Mouse (Mus musculus) common myeloid progenitor, adult 5-6 weeks (primary cell): ENCODE results near the gene 9430038I01Rik. TPM values are rescaled to one million over a fixed set of nuclear protein-coding genes. Genes with fewer than 3 reads are reported as not detected.

ENCODE experiments used
- ATAC-seq: replicated peaks from 2 replicates; pipeline ENCODE4 v1.8.0; 2016; ENCODE audit warnings: low read depth, mild to moderate bottlenecking, moderate TSS enrichment, inconsistent platforms; ENCODE audit not compliant: poor library complexity, severe bottlenecking
- total RNA-seq: library from RNA; stranded (forward); fragments of 200-1000, 187-1606 nt; gene quantifications from 2 replicates; pipeline ENCODE4 v1.2.3, GENCODE M21; 2017

Gene 9430038I01Rik
- total RNA-seq, 1 experiment from 2014 or later, result 23.8 TPM

DNA sequence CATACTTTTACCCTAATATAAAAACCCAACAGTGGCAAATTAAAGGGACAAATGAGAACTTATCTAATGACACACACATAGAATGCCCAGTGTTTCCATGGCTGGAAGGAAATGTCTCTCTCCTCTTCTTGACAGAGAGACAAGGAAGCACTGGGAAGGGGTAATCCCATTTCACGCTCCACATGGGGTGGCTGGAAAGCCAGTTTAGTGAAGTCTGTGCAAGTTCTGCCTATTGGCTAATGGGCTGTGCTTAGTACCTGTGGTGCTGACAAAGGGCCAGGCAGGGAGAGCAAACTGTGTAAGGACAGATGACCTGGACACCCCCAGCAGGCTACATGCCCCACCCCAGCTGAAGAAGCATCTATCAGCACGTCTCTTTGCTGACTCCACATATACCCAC is 40.4 kb downstream of the 9430038I01Rik start:
- ATAC-seq, result 0 out of 2 replicates have a peak, but pooled peaks have one; percentile 15

DNA sequence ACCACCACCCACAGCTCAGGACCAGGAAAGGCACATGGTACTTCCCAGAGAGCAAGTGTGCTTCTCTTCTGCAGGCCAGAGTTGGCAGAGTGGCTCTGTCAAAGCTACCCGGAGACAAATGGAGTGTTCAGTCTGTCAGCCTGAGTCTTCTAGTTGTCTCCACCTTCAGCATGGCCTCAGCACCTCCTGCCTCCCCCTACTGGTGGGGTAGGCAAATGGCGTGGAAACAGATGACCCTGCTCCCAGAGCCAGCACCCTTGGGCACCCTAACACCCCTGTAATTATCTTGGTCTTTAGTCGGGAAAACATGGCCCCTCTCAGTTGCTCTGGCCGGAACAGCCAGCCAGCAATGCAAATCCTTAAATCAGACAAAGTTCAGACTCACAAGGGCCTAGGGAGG is 43.8 kb downstream of the 9430038I01Rik start:
- ATAC-seq, result peak; percentile 42; the same call in 1 of the 2 replicates

DNA sequence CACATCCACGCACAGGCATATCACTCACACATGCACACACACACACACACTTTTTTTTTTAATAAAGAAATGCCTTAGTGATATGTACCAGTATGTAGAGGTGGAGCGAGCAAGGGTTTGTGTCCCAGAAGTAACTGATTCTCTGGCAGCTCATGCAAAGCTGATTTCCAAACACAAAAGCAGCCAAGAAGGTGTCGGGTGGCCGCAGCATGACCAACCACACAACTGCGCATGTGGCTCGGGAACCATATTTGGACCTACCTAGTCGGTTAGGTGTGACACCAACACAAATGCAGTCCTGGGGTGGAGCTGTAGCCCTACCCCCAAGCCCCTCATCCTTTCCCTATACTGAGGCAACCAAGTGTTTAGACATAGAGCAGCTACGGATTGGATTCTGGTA is 45.5 kb downstream of the 9430038I01Rik start:
- no peak for ATAC-seq

DNA sequence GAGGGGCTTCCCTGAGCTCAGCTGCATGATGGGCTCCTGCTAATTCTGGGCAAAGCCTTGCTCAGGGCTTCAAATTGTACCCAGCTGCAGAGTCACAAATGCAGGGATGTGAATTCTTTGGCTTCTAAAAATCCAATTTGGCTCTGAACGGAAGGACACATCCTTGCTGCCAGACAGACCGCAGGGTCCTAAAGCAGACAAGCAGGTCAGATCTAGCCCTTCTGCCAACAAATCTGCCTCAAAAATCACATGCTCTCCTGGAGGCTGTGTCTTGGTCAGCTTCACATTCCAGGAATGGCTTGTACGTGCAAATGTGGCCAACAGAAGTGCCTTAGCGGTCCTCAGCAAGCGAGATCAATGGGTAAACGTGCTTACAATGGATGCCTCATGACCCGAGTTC is 46.0 kb downstream of the 9430038I01Rik start:
- no peak for ATAC-seq

DNA sequence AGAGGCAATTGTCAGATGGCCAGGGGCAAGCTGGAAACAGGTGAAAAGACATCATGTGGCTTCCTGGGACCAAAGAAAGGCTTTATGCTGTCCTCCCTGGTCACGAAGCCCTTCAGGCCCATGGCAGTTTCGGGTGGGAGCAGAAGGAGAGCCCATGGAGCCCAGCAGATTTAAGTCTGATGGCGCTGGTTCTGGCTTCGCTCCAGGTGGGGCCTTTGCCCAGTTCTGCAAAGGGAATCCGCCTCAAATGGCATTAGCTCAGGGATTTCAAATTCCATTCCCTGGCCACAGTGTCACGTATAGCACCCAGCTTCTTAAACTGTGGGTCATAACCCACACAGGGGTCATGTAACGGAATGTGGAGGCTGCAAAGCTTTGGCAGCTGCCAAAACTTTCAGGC is 63.7 kb downstream of the 9430038I01Rik start:
- no peak for ATAC-seq

DNA sequence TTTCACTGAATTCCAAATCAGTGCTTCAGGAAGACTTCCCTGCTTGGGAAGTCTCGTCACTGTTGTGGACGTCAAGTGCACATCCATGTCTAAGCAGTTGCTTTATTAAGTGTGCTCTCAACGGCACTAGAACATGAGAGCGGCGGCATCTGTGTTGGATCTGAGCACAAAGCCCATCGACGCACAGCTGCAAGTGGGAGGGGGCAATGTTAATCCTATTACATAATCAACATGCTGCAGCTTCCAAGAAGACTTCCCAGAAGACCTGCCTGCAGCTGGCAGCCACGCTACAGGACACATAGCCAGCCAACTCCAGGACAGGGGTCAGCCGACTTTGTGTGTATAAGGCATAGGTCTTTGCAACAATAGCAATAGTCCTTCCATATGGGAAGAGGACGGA is 64.5 kb downstream of the 9430038I01Rik start:
- no peak for ATAC-seq

DNA sequence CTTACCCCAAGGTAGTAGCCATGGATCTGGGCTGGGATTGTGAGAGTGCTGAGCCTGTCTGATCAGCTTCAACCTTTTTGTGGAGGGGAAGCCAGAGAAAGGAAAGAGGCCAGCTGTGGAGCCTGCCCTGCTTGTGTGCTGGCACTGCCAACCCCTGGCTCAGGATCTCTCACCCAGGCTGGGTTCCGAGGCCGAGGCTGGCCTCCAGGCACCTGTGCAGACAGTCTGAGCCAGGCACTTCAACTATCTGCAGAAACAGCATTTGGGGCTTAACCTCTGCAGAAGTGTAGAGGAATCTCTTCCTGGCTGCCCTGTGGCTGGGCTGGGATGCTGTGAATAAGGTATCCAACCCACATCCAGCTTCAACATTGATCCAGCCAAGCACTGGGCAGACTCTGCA is 76.6 kb downstream of the 9430038I01Rik start:
- ATAC-seq, result no peak

Other genes with a start within 250 kb of the 9430038I01Rik start
- not detected in 2 replicates for gene Ebf3, start 96.3 kb downstream of the 9430038I01Rik start, total RNA-seq
- gene Glrx3, start 26.9 kb upstream of the 9430038I01Rik start, total RNA-seq, result 143 and 170 TPM in 2 replicates